Mouse (Mus musculus) cerebellum, postnatal 25 days (tissue): ENCODE data around the gene Igf2bp2.

Experiments
- DNase-seq, 2 experiments: peaks; one replicate each; pipeline ENCODE4 v3.0.0; 2021; ENCODE audit warnings: mixed read lengths in 2 of 2

The Igf2bp2 gene

DNA sequence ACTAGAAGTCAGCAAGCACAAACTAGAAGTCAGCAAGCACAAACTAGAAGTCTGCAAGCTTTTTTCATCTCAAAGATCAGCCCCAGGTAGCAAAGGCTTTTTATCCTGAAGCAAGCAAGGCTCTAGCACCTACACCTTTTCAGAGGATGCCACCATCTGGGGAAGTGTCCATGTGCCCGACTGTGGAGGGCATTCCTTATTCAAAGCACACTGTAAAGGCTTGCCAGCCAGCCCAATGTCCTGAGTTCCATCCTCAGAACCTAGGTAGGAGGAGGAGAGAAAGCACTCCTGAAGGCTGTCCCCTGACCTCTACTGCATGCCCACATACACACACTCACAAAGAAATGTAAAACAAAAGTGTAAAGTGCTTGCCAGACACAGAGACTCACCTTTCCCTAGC, 16.0 kb downstream of the Igf2bp2 start:
- DNase-seq, result no peak

DNA sequence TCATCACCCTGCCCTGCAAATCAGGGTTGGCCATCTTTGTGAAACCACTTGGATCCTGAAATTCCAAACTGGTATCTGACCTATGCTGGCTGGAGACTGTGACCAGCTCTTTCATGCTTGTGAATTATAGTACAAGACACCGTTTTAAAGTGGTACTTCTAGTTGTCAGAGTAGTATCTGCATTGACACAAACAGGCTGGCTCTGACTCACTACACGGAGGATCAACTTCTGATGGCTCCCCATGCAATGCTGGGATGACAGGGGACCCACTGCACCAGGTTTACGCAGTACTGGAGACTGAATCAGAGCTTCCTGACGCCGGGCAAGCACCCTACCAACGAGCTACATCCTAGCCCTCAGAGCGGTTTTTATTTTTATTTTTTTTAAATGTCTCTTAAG, 17.0 kb downstream of the Igf2bp2 start:
- DNase-seq, result no peak

DNA sequence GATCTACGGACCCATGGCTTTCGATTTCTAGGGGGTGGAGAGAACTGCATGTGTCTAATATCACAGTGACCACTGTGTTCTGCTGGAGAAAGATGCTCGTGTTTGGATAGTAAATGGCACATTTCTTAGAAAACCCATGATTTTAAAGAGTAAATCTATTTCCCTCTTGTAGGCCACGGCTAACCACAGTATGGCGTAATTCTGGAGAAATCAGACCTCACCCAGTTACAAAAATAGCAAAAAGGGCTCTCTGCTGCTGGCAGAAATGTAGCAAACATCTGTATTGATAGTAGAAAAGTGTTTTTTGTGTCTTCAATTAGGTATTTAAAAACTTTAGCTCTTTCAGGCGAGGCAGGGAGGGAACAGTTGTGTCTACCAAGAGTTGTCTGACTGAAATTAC, 18.6 kb downstream of the Igf2bp2 start:
- DNase-seq, result no peak

DNA sequence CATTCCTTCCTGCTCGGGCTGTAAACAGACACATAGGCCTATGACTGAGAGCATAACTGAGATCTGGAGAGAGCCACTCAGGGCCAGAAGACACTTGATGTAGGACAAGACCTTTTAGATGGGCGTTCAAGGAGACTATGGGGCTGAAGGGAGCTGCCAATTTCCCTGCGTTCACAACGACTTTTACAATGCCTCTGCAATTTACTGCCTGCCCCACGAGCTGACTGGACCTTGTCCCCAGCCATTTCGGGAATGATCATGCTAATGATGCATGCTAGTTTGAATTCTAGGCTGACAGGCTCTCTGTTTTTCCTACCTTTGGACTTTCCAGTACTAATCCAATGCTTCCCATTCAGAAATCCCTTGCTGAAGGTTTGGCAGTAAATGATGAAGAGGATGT, 22.2 kb downstream of the Igf2bp2 start:
- no peak for DNase-seq

DNA sequence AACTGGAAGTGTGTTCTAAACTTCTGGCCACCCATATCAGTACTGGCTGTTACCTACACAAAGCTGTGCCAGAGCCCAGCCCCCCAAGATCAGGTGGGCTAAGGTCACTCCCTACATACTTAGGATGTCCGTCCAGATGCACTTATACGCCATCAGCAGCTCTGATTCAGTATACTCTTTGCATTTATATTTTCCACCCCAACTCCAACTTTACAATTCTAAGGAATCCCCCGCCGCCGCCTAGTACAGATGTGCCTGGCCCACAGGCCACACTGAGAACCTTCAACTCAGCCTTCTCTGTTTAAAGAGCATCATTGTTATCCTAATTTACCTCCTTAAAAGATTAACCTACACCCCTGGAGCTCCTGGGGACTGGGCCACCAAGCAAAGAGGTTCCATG, 23.3 kb downstream of the Igf2bp2 start:
- no peak for DNase-seq

DNA sequence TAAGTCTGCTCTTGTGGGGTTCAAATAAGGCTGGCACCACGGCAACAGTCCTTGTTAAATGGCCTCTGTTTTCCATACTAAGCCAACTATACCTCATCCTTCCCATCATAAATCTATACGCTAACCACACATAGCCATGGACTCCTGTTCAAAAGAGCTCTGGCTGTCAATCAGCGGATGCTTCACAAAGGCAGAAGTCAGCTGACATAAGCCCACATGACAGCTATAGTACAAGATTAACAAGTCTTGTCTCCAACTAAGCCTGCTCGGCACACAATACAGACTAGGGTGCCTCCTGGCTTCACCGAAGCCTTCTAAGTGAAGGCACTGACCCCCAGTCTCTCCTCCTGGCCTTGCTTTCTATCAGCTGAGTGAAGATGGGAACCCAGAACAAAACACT, 26.9 kb downstream of the Igf2bp2 start:
- DNase-seq, result no peak

DNA sequence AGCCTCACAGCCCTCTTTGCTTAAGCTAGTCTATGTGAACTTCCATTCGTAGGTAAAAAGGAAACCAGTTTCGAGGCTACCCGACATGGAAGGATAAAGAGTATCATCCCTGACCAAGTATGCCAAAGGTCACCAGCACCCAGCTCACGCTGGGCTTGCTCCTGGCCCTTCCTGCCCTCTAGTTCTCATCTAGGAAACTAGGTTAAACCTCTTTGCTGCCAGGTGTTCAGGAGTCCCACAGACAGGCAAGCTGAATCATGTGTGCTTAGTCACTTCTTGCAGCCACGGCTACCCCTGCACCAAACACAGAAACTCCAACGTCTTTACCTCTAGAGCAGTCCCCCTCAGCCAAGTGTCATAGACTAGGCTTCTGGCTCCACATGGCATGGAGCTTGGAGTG, 31.8 kb downstream of the Igf2bp2 start:
- DNase-seq, result no peak

DNA sequence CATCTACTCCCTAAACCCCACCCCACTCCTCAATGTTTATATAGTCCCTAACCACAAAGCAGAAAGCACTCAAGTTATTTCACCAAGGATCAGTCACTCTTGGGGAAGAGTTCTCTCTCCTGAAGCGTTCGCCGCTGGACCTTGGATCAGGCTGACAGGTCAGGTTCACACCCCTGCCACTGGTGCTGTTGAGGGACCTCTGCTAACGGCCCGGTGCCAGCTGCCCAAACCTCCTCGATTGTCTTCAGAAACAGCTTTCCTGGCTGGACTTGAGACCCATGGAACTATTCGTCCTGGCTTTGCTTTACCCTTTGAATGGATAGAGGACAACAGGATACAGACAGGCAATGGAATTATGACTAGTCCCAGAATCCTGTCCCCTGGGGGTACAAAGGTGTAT, 33.6 kb downstream of the Igf2bp2 start:
- DNase-seq, result no peak

DNA sequence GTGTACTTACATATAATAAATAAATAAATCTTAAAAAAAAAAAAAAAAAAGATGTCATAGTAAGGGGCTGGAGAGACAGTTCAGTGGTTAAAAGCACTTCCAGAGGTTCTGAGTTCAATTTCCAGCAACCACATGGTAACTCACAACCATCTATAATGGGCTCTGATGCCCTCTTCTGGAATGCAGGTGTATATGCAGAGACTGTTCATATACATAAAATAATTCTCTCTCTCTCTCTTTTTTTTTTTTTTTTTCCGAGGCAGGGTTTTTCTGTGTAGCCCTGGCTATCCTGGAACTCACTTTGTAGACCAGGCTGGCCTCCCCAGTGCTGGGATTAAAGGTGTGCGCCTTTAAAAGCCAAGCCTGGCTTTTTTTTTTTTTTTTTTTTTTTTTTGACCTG, 34.5 kb downstream of the Igf2bp2 start:
- no peak for DNase-seq

DNA sequence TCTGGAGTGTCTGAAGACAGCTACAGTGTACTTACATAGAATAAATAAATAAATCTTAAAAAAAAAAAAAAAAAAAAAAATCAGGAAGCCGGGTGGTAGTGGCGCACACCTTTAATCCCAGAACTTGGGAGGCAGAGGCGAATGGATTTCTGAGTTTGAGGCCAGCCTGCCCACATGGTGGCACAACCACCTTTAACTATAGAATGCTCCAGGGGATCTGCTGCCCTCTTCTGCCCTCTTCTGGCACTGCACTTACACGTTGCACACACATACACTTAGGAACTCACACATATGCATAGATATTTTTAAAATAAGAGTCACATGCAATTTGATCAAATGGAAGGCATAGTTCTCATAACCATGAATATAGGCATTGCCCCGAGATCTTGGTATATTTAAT, 35.3 kb downstream of the Igf2bp2 start:
- no peak for DNase-seq

DNA sequence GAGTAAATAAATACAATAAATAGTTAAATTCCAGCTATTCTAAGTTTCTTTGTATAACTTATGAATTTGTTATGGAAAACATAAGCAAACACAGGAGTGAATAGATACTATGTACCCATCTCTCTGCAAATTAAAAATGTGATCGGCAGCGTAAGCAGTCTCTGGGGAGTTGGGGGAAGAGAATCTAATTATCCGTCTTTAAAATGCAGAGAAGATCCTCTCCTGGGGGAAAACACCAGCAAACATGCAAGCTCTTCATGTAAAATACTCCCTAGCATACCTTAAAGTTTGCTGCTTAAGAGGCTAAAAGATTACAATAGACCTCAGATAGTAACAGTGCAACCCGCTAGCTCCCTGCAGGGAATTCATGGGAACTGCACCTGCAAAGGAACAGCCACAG, 36.2 kb downstream of the Igf2bp2 start:
- no peak for DNase-seq

DNA sequence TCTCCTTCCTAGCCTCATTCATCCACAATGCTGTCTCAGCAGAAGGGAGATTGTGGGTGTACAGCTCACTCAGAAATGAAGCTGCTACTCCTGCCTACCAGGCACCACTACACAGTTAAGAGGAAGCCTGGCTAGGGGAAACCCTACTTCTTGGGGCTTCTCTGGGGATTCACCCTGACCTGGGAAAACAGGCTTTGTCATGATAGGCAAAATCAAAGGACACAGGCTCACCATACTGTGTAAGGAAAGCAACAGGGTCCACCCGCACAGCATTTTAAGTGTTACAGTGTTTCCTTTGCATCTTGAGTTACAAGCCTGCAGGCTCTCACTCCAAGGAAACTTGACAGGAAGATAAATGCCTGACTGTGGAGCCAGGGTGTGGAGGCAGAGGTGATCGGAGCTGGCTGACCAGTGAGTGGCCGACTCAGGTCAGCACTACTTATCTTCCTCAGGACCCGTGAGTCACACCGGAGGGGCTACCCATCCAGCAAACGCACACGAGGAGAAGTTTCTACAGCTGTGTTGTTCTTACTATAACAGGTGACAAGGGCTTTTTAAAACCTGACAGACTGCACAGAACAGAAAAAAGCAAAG, 38.7 kb downstream of the Igf2bp2 start:
- no peak for DNase-seq

DNA sequence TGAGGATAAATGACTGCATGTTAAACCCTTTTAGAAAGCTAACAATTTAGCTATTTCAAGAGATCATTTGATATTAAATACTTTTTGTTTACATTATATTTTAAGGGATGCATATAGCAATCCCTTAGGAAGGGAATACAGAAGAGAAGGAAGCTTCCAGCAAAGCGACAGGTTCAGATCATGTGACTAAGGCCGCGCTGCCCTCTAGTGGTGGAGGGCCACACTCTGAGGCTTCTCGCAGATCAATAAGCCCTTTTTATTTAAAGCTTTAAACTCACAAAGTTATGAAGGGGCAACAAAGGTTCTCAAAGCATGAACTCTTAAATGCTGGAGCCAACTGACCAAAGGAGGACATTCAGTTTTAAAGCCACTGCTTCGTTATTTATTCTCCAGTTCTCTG, 39.4 kb downstream of the Igf2bp2 start:
- DNase-seq, result peak; percentile 59 to 81

DNA sequence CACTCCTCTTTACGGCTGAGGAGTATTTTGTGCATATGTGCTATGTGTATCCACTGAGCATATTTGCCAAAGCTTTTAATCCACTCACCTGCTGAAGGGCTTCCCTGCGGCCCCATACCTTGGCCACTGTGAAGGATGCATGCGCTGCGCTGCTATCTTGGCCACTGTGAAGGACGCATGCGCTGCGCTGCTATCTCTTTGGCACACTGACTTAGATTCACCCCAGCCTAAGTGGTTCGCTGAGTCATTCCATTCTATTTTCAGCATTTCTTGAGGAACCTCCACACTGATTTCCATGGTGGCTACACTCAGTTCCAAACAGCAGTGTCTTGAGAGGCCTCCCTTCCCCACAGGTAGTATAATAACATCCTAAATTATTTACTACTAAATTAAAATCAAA, 42.0 kb downstream of the Igf2bp2 start:
- no peak for DNase-seq

DNA sequence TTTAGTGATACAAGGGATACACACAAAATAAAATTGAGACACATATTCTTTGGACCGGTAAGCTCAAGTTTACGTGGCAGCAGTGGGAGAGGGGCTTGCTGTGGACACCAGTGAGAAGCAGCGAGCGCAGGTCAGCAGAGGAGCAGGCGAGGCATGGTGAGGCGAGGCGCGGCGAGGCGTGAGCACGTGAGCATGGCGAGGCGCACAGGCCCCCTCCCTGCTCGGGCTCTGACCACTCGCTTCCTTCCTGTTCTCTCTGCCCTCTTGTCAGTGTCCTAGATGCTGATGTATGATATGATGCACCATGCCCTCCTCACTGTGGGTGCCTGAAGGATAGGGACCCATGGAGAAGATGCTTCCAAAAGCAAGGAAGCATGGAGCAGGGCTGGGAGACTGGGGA, 43.6 kb downstream of the Igf2bp2 start:
- no peak for DNase-seq

DNA sequence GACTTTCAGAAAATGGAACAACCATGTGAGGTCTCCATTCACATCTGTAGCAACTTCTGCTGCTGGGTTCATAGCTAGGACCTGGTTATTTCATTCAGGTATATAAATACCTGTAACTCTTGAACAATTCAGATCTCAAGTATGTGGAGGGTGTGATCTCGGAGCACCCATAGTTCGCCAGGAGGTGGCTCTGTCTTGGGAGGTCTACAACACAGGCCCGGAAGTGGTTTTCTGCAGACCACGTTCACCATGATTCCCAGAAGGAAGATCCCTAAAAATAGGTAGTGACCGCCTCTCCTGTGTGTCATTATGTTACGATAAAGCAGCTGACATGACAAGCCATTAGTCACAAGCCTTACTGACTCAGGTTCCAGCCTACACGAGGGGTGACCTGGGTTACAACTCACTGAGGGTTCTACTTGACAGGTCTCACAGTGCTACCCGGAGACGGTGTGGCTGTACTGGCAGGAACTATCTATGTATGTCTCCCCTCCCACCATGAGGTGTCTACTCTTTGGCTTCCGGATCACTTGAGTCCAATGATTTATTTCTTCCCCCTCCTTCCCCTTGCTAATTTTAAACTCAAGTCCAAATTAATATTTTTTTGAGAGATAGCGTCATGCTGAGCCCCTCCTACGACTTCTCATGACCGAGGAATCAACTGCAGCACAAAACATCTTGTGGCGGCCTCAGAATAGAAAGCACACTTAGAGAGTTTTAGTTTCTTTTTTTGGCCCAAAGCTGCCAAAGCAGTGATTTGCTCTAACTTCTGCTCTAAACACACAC, 44.2 kb downstream of the Igf2bp2 start:
- DNase-seq, result no peak

DNA sequence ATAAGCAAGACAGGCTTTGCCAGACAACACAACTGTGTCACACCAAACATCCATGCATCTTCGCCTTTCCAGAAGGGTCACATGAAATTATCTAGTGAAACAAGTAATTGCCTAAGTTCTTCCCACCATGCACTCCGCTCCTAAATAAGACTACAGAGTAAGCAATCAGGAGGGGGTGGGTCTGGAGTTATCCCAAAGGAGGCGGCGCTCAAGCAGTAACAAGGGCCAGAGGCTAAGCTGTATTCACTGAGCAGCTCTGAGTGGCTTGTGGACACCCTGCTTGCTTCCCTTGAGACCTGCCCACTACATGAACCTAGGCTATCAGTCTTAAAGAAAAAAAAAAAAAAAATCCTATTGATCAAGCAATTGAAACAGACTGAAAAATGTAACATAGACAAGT, 44.9 kb downstream of the Igf2bp2 start:
- DNase-seq, result no peak

DNA sequence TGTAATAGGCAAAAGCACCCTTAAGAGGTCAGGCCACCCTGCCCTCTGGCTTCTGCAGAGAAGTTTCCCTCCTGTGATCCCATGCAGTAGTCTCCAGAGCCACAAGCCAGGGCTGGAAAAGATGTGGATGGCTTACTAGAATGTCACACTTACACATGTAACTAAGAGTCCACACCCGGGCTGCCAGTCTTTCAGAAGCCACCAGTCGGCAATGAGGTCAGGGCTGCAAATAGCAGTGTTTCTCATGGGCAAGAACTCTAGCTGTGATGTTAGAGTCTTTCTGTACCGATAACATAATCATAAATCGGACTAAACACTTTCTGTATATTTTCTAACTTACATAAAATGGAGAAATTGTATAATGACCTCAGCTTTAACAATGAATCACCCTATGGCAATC, 46.4 kb downstream of the Igf2bp2 start:
- no peak for DNase-seq

DNA sequence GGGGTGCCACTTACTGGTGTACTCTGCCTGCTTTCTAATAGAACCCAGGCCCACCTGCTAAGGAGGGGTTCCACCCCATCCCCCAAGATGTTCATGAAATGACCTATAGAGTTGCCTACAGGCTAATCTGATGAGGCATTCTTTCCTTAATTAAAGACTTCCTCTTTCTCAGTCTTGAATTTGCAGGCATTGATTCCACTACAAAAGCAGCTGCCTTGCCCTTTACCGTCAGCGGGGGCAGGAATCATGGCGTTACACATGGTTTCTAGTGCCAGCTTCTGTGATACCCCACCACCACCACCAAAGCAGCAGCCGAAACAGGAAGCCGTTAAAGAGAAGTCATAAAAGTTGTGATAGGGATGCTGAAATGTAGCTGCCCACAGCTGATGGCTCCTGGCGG, 47.0 kb downstream of the Igf2bp2 start:
- no peak for DNase-seq

DNA sequence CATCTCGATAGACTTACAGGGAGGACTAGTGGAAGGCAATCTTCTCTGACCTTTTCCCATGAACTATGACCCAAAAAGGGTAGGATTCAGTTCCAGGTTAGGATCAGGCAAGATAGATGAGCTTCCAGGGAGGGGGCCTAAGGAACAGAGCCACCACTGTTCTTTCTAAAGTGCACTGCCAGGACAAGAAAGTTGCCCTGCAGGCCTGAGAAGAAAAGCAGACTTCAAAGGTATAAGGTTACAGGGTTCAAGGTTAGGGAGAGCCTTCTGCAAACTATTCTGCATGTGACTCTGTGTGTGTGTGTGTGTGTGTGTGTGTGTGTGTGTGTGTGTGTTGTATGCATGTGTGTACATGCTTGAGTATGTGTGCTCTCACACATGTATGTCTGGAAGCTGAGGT, 53.1 kb downstream of the Igf2bp2 start:
- no peak for DNase-seq

DNA sequence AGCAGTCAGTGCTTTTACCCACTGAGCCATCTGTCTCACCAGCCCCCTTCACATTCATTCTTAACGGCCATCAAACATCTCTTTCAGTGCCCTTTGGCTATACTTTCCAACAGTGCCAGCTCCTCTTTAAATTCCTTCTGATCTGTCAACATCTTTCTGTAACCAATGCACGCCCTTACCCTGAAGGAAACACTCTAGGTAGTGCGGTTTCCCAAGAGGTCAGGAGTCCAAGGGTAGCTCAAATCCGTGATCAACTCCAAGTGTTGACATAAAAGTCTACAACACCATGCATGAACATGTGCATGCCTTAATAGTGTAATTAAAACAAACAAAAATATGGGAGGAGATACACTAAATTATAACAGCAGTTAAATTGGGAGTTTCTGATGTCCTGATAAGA, 53.9 kb downstream of the Igf2bp2 start:
- no peak for DNase-seq

DNA sequence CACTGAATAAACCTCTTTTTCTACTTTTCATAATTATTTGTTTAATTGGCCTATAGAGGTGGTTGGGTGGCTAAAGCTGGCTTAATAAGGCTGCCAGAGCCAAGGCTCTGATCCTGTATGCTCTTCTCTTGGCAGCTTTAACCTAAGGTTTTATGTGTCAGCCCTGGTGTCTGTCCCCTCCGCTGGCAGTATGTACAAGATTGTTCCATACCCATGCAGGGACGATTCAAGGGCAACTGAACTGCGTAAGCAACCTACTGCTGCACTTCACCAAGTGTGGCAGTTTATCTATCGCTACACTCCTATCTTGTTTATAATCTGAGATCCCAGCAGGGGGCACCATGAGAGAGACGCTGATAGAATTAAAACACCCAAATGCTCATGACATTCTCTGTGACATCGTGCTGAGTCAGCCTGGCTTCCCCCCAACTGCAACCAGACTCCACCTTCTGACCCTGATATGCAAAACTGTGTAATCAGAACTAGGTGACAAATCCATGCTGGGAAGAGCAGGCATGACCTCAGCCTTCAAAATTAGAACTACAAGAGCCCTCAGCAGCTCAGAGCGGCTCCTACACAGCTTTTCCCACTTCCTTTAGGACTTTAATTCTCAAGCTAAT, 55.1 kb downstream of the Igf2bp2 start:
- peak; percentile 40 to 71 for DNase-seq

DNA sequence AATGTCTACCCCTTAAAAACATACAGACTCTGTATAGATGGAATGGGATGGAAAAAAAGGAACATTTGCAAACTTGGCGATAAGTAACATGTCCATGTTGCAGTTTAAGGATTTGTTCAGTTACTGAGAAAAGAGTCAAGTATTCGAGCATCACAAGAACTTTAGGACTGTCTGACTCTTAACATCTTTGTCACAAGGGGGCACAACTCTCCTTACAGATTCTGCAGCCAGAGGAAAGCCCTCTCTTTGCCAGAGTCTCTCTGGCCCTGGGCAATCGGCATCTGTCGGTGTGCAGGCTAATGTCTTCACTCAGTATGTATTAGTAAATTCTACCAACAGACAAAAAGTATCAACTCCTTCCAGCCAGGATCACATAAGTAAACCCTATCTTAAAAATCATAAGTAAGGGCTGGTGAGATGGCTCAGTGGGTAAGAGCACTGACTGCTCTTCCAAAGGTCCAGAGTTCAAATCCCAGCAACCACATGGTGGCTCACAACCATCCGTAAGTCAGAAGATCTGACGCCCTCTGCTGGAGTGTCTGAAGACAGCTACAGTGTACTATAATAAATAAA, 57.0 kb downstream of the Igf2bp2 start:
- DNase-seq, result no peak

DNA sequence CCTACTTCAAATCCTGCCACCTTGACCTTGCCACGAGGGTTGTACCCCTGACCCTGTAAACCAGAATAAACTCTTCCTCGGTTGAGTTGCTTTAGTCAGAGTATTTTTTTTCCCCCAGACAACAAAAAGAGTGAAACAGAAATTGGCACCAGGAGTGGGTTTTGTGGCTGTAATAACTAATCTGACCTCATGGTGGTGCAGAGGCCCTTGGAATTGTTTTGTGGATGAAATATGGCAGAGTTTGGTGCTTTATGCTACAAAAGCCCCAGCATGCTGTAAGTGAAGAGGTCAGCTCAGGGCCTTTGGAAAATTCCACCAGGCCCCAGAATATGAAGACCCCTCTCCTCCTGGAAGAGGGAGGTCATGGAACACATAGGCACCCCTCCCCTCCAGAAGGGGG, 63.0 kb downstream of the Igf2bp2 start:
- DNase-seq, result no peak
